In the genomic region with DNA sequence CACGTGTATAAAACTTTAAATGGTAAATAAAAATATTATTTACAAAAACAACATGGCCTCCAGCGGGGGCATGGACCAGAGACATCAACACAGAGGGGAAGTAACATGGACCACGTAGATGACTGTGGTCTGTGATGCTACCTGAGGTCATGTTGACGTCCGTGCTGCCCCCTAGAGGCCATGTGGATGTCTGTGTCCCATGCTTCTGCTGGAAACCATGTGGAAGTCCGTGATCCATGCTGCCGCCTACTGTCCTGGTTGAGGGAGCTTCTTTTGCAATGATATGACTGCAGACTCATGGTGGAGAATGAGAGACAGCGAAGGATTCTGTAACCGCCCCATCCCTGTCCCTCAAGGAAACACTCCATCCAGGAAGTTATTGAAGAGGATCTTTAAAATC, we compare ENCODE assay signal across 10 mouse cellular contexts.
A peak's percentile ranks its signal among the peaks of the same experiment; 100 is the strongest.
DNase-seq lines count a peak whose midpoint lies in the region; TF ChIP-seq lines count a peak whose summit lies in the region.
"Had no signal": no experiment of that assay in that cellular context is flagged by ENCODE, and none has a peak within 500 bp of the region (broad histone marks: within the 10 kb centered on the region; RNA-seq: fewer than 3 reads in every experiment).

No protein-coding gene starts in this region.

- no peaks in the 10 kb centered on the region for H3K27me3 ChIP-seq in thymus, adult 2 months (ENCODE audit: control insufficient read depth, insufficient read depth, low read length)
- H3K27me3 ChIP-seq: limb, embryonic 13.5 days; stomach, embryonic 15.5 days had no signal

- no peak overlapping the region for H3K4me3 ChIP-seq in thymus, adult 2 months (ENCODE audit: control insufficient read depth, insufficient read depth, low read length)
- H3K4me3 ChIP-seq: limb, embryonic 13.5 days; stomach, embryonic 15.5 days had no signal

- intact Hi-C loops in heart, postnatal 14 days (cut with DNase I), result no loop called here

- TF ChIP-seq POLR2A in thymus, adult 2 months (IDR thresholded peaks at IDR 0.05; ENCODE audit: control insufficient read depth, extremely low read depth, insufficient read depth, low read length, poor library complexity), result no peak

- no peaks in the 10 kb centered on the region for H3K36me3 ChIP-seq in thymus, adult 2 months (ENCODE audit: control insufficient read depth, insufficient read depth, low read length)
- H3K36me3 ChIP-seq: limb, embryonic 13.5 days; stomach, embryonic 15.5 days had no signal

- TF ChIP-seq CTCF in thymus, adult 2 months (IDR thresholded peaks at IDR 0.05; ENCODE audit: borderline replicate concordance, control insufficient read depth, extremely low read depth, insufficient read depth, low read length, poor library complexity), result no peak

- WGBS in thymus, adult 2 months, result 47% methylated on average over 9 of the region's 9 CpGs

- peak; percentile 8 to 16 for DNase-seq in frontal cortex, postnatal 10 days (ENCODE audit: low spot score in 2 of 2)
- DNase-seq in frontal cortex, adult 2 months (ENCODE audit: extremely low spot score in 1 of 2, low spot score in 1 of 2), result no peak
- peak; percentile 4 for DNase-seq in thymus, adult 2 months
- no peak for DNase-seq in thymus, adult 18-20 months
- peak; percentile 1 for DNase-seq in cerebellum, adult 8-10 months
- DNase-seq in heart, postnatal 14 days, result peak; percentile 14 to 40
- peak; percentile 63 for DNase-seq in lung, postnatal 36 days
- DNase-seq in urinary bladder, adult 2 months (ENCODE audit: low spot score), result no peak

- no peak overlapping the region for H3K27ac ChIP-seq in thymus, adult 2 months (ENCODE audit: control insufficient read depth, insufficient read depth, low read length)
- H3K27ac ChIP-seq: limb, embryonic 13.5 days; stomach, embryonic 15.5 days had no signal

- H3K4me1 ChIP-seq in thymus, adult 2 months (replicated peaks; ENCODE audit: control insufficient read depth, insufficient read depth, low read length), result no peaks in the 10 kb centered on the region
- H3K4me1 ChIP-seq: limb, embryonic 13.5 days; stomach, embryonic 15.5 days had no signal

Comparison
In these comparisons a context has a peak if more than half of its experiments do, and no peak if none do; other contexts are left out.
1. DNase-seq: peak in frontal cortex, postnatal 10 days (2 of 2), thymus, adult 2 months (single experiment), cerebellum, adult 8-10 months (single experiment), heart, postnatal 14 days (2 of 2) and lung, postnatal 36 days (single experiment); none in frontal cortex, adult 2 months (0 of 2), thymus, adult 18-20 months (0 of 2) and urinary bladder, adult 2 months (single experiment).